Mouse (Mus musculus) liver, postnatal 0 days (tissue): ENCODE results near the gene Tmem151b. TPM values are rescaled to one million over a fixed set of nuclear protein-coding genes. Genes with fewer than 3 reads are reported as not detected.
A peak's percentile ranks its signal among the peaks of the same experiment; 100 is the strongest.

ENCODE experiments used
- ATAC-seq: fragments of 200-750 bp; cut with Nextera tagmentation; 2 replicates; pipeline ENCODE4 v1.8.0; 2017; ENCODE audit warnings: mild to moderate bottlenecking, moderate library complexity
- DNase-seq: peaks from one replicate; pipeline ENCODE4 v3.0.0-alpha.2; 2016
- H3K27ac ChIP-seq: fragments of 300-500 bp; sonication (generic); 2 replicates; pipeline ENCODE4 v1.5.1; 2014; ENCODE audit warnings: antibody characterized with exemption, moderate library complexity, mild to moderate bottlenecking, low read depth
- H3K27me3 ChIP-seq: fragments of 300-500 bp; sonication (generic); 2 replicates; pipeline ENCODE4 v1.6.1; 2014; ENCODE audit warnings: low read length, control low read depth, mixed read lengths; ENCODE audit not compliant: insufficient read depth
- H3K36me3 ChIP-seq: fragments of 300-500 bp; sonication (generic); replicated peaks from 2 replicates; pipeline ENCODE4 v1.6.1; 2014; ENCODE audit warnings: mild to moderate bottlenecking, control low read depth, low read length, moderate library complexity, mixed read lengths; ENCODE audit not compliant: insufficient read depth
- H3K4me1 ChIP-seq: fragments of 300-500 bp; sonication (generic); 2 replicates; pipeline ENCODE4 v1.6.1; 2014; ENCODE audit warnings: antibody characterized with exemption, mild to moderate bottlenecking, control low read depth; ENCODE audit not compliant: insufficient read depth
- H3K4me2 ChIP-seq: fragments of 300-500 bp; sonication (generic); 2 replicates; pipeline ENCODE4 v1.6.1; 2014; ENCODE audit warnings: low read depth, mild to moderate bottlenecking, low read length, moderate library complexity, mixed read lengths
- H3K4me3 ChIP-seq: fragments of 300-500 bp; sonication (generic); 2 replicates; pipeline ENCODE4 v1.5.1; 2014; ENCODE audit warnings: low read depth, low read length
- H3K9ac ChIP-seq: fragments of 300-500 bp; sonication (generic); replicated peaks from 2 replicates; pipeline ENCODE4 v1.6.1; 2014; ENCODE audit warnings: mild to moderate bottlenecking, moderate library complexity
- H3K9me3 ChIP-seq: fragments of 300-500 bp; sonication (generic); 2 replicates; pipeline ENCODE4 v1.6.1; 2016; ENCODE audit warnings: mild to moderate bottlenecking, control low read depth, low read length, mixed read lengths
- CTCF ChIP-seq: sonication (generic); IDR thresholded peaks from 2 replicates; pipeline ENCODE4 v1.5.1; 2016; ENCODE audit warnings: antibody characterized with exemption, low read depth
- EP300 ChIP-seq: IDR thresholded peaks from 2 replicates; pipeline ENCODE4 v1.6.1; 2016; ENCODE audit warnings: antibody characterized with exemption, low read depth, mild to moderate bottlenecking
- WGBS: fragments of 180-500 bp; shearing (Covaris S2); extraction: QIAGEN DNeasy Blood & Tissue Kit; methylation state at CpG from one replicate; pipeline ENCODE4 v1.1.7; 2014; ENCODE audit not compliant: insufficient replicate concordance; 5-methylcytosine and 5-hydroxymethylcytosine counted together
- polyA plus RNA-seq: library from polyadenylated mRNA; unstranded; fragments of >200 nt; fragmentation: Nextera tagmentation; extraction: Ambion mirVana; gene quantifications from 2 replicates; pipeline ENCODE4 v1.2.1, GENCODE M21; 2015

Gene Tmem151b
- polyA plus RNA-seq, 1 experiment from 2014 or later = 0.19 TPM

- WGBS = 8% methylated on average over 35 of the region's 68 CpGs
- Histone ChIP-seq H3K9ac (0 out of 2 replicates have a peak overlapping the region, but pooled peaks have one; percentile 26), H3K4me1 (peaks cover 10% of the 10 kb centered on the region), H3K27ac (no peak overlapping the region), H3K9me3 (no peaks in the 10 kb centered on the region), H3K36me3 (no peaks in the 10 kb centered on the region), H3K4me2 (peak overlapping the region; percentile 76), H3K27me3 (peaks cover 78% of the 10 kb centered on the region), H3K4me3 (peak overlapping the region; percentile 50)
- TF ChIP-seq CTCF (peak; percentile 29; the same call in 1 of the 2 replicates), EP300 (no peak)
- DNase-seq = no peak
- ATAC-seq = no peak
These were observed 650 bp downstream of the Tmem151b start for GRCm38 (mm10) chr17:45548541-45549512.

GRCm38 (mm10) chr17:45547461-45548190 lies 1.9 kb downstream of the Tmem151b start:
- TF ChIP-seq EP300 = no peak
- TF ChIP-seq CTCF = no peak
- no peak overlapping the region for H3K4me3 ChIP-seq
- DNase-seq (no peak), ATAC-seq (no peak)
- peaks cover 83% of the 10 kb centered on the region for H3K27me3 ChIP-seq
- no peak overlapping the region for H3K9ac ChIP-seq
- no peaks in the 10 kb centered on the region for H3K36me3 ChIP-seq
- no peak overlapping the region for H3K27ac ChIP-seq
- peaks cover 10% of the 10 kb centered on the region for H3K4me1 ChIP-seq
- H3K9me3 ChIP-seq = no peaks in the 10 kb centered on the region
- 60% methylated on average over 5 of the region's 5 CpGs for WGBS
- no peak overlapping the region for H3K4me2 ChIP-seq

- no peak for ATAC-seq
- Histone ChIP-seq H3K9ac (no peak overlapping the region), H3K9me3 (no peaks in the 10 kb centered on the region), H3K36me3 (no peaks in the 10 kb centered on the region), H3K4me2 (no peak overlapping the region), H3K4me3 (no peak overlapping the region), H3K27me3 (peaks cover 87% of the 10 kb centered on the region), H3K4me1 (peaks cover 10% of the 10 kb centered on the region), H3K27ac (no peak overlapping the region)
- TF ChIP-seq EP300 (no peak), CTCF (no peak)
- no peak for DNase-seq
- 68% methylated on average over 16 of the region's 16 CpGs for WGBS
These were observed 2.5 kb downstream of the Tmem151b start for GRCm38 (mm10) chr17:45546941-45547340.

- Histone ChIP-seq H3K9me3 (no peaks in the 10 kb centered on the region), H3K4me1 (peaks cover 10% of the 10 kb centered on the region), H3K9ac (no peak overlapping the region), H3K27ac (no peak overlapping the region), H3K27me3 (peaks cover 88% of the 10 kb centered on the region), H3K4me2 (peak overlapping the region; percentile 18; the same call in 1 of the 2 replicates), H3K4me3 (peak overlapping the region; percentile 6; the same call in 1 of the 2 replicates), H3K36me3 (no peaks in the 10 kb centered on the region)
- DNase-seq (no peak), ATAC-seq (no peak)
- WGBS = 4% methylated on average over 74 of the region's 74 CpGs
- TF ChIP-seq EP300 = no peak
- TF ChIP-seq CTCF = no peak
These were observed 4.1 kb downstream of the Tmem151b start for GRCm38 (mm10) chr17:45545278-45545961.

GRCm38 (mm10) chr17:45544873-45545277 lies 4.6 kb downstream of the Tmem151b start:
- TF ChIP-seq CTCF (no peak), EP300 (no peak)
- no peak overlapping the region for H3K9ac ChIP-seq
- DNase-seq (no peak), ATAC-seq (no peak)
- peaks cover 86% of the 10 kb centered on the region for H3K27me3 ChIP-seq
- no peak overlapping the region for H3K27ac ChIP-seq
- H3K9me3 ChIP-seq = no peaks in the 10 kb centered on the region
- H3K4me2 ChIP-seq = peak overlapping the region; percentile 18; the same call in 1 of the 2 replicates
- H3K4me3 ChIP-seq = peak overlapping the region; percentile 6; the same call in 1 of the 2 replicates
- WGBS = 6% methylated on average over 32 of the region's 46 CpGs
- no peaks in the 10 kb centered on the region for H3K36me3 ChIP-seq
- peaks cover 10% of the 10 kb centered on the region for H3K4me1 ChIP-seq
